19 mouse cellular contexts compared by ENCODE assay signal in genomic region chr15:87570182-87570581, GRCm38 (mm10). TPM values are rescaled to one million over a fixed set of nuclear protein-coding genes. Genes with fewer than 3 reads are reported as not detected.
"Had no signal": no experiment of that assay in that cellular context is flagged by ENCODE, and none has a peak within 500 bp of the region (broad histone marks: within the 10 kb centered on the region; RNA-seq: fewer than 3 reads in every experiment).

No protein-coding gene starts in this region.

- H3K9ac ChIP-seq: limb, embryonic 13.5 days; liver, embryonic 12.5 days; liver, embryonic 15.5 days; lung, embryonic 15.5 days; midbrain, embryonic 13.5 days had no signal

- H3K27me3 ChIP-seq: limb, embryonic 13.5 days; liver, embryonic 12.5 days; liver, embryonic 15.5 days; lung, embryonic 15.5 days; midbrain, embryonic 13.5 days had no signal

- H3K36me3 ChIP-seq: limb, embryonic 10.5 days; limb, embryonic 13.5 days; liver, embryonic 12.5 days; liver, embryonic 15.5 days; lung, embryonic 15.5 days had no signal

- DNase-seq: kidney, adult 2 months; kidney, postnatal 36 days; layer of hippocampus, adult 9-11 months; liver; lung, adult 18-20 months; lung, postnatal 10 days; lung, postnatal 36 days; right cerebral cortex, adult 18-20 months; thymus, adult 18-20 months; thymus, postnatal 14 days; thymus, postnatal 4 days had no signal

- H3K4me1 ChIP-seq: liver, embryonic 12.5 days; liver, embryonic 15.5 days; lung, embryonic 15.5 days had no signal

- H3K9me3 ChIP-seq: limb, embryonic 10.5 days; limb, embryonic 13.5 days; lung, embryonic 15.5 days; midbrain, embryonic 13.5 days had no signal

- H3K4me2 ChIP-seq: limb, embryonic 13.5 days; liver, embryonic 12.5 days; liver, embryonic 15.5 days; lung, embryonic 15.5 days; midbrain, embryonic 13.5 days had no signal

- ATAC-seq: intestine, postnatal 0 days; liver, embryonic 12.5 days; midbrain, embryonic 13.5 days had no signal

- H3K4me3 ChIP-seq: limb, embryonic 10.5 days; limb, embryonic 13.5 days; liver, embryonic 12.5 days; liver, embryonic 15.5 days; lung, embryonic 15.5 days; midbrain, embryonic 13.5 days had no signal

- H3K27ac ChIP-seq: kidney, postnatal 0 days; limb, embryonic 10.5 days; limb, embryonic 13.5 days; liver, embryonic 12.5 days; liver, embryonic 15.5 days; lung, embryonic 15.5 days; midbrain, embryonic 13.5 days had no signal

RNA-seq across cellular contexts. Expression of gene Fam19a5, which starts 26.1 kb away (rescaled TPM):
- polyA plus RNA-seq: liver, embryonic 15.5 days had no signal
